Mouse (Mus musculus) small intestine, adult 2 months (tissue): ENCODE data around the gene Myadm.

ENCODE experiments used
- CTCF ChIP-seq: fragments of 200-500 bp; IDR thresholded peaks from 2 replicates; pipeline ENCODE4 v1.5.1; 2012; ENCODE audit warnings: low read depth, mild to moderate bottlenecking, control low read depth, inconsistent platforms, low read length, moderate library complexity, mixed read lengths; ENCODE audit not compliant: insufficient replicate concordance, insufficient read length; ENCODE audit errors: extremely low read depth
- POLR2A ChIP-seq: fragments of 200-500 bp; IDR thresholded peaks from 2 replicates; pipeline ENCODE4 v1.6.1; 2012; ENCODE audit warnings: low read depth, mild to moderate bottlenecking, control low read depth, inconsistent platforms, low read length, moderate library complexity

DNA sequence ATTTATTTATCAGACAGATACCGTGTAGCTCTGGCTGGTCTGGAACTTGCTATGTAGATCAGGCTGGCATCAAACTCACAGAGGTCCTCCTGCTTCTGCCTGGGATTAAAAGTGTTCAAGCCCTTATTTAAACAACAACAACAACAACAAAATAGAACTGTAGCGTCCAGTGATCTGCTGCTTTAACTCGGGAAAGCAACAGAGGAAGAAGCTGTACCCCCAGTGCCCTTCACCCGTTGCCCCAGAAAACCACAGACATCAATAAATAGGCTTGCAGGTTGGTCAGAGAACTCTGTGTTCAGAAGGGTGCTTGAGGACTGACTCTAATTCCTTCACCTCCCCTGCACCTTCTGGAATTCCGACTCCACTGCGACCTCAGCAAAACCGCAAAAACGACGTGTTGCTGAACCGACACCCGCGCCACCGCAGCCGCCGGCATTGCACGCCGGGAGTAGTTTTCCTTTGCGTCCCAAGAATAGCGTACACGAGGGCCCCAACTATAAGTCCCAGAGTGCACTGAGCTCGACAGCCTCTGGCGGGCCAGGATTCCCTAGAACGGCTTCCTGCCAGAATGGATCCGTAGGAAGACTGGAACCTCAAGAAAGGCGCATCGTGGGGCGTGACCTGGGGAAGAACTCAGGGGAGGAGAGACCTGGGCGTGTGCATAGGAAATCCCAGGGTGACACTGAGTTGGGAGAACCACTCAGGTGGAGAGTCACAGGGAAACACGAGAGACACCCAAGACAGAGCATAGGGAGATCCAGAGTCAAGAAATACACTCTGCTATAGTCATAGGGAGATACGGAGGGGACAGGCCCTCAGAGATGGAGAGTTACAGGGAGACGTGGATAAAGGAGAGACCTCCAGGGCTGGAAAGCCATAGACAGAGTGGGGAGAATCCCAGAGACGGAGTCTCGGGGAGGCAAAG, 13.0 kb downstream of the Myadm start:
- no peak for TF ChIP-seq POLR2A
- no peak for TF ChIP-seq CTCF
